Comparison of ENCODE assay signal across 8 mouse cellular contexts in the genomic region with DNA sequence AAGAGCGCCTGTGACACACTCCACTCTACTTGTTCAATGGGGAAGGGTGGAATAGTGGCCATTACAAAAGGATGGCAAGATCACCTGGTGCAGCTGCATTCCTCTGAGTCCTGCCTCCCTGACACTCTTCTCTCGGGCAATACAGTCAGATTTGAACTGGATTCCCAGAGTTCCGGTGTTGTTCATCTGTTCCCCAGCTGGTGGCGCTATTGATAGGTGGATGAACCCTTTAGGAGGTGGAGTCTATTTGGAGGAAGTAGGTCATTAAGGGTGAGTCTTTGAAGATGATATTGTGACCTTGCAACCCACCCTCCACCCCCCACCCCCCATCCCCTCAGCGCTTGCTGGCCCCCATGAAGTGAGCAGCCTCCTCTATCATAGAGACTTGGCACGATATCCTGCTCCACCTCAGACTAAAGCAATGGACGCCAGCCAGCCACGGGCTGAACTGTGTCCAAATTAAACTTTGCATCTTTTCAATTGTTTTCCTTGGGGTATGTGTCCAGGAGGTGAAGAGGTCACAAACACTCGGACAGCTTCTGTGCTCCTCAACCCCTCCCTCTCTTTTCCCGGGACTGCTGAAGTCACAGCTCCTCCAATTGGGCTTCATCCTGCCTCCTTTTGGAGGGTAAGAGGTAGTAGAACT.
A peak's percentile ranks its signal among the peaks of the same experiment; 100 is the strongest.
DNase-seq lines count a peak whose midpoint lies in the region; ATAC-seq lines count a peak whose summit lies in the region.

No protein-coding gene starts in this region.

- H3K4me3 ChIP-seq in liver, embryonic 11.5 days (ENCODE audit: low read depth, low read length) = no peak overlapping the region

- no peaks in the 10 kb centered on the region for H3K4me1 ChIP-seq in liver, embryonic 11.5 days (replicated peaks; ENCODE audit: control insufficient read depth, insufficient read depth, low read length)

- no peak overlapping the region for H3K4me2 ChIP-seq in liver, embryonic 11.5 days

- H3K9ac ChIP-seq in liver, embryonic 11.5 days (ENCODE audit: low read depth, low read length) = no peak overlapping the region

- peaks cover 3% of the 10 kb centered on the region; the same call in 1 of the 2 replicates for H3K9me3 ChIP-seq in liver, embryonic 11.5 days (ENCODE audit: control insufficient read depth, low read length)

- no peak for ATAC-seq in liver, embryonic 11.5 days (replicated peaks; ENCODE audit: low FRiP score)
- no peak for ATAC-seq in activated CD4-positive, CD25-positive, alpha-beta regulatory T cell, adult 4 months

- 65% methylated on average over 10 of the region's 10 CpGs for whole genome bisulfite sequencing in liver, embryonic 11.5 days

- DNase-seq in liver (peak; percentile 25), ES-CJ7 (ENCODE audit: low read depth, low spot score) (peak; percentile 63), adipocyte (ENCODE audit: low spot score) (peak; percentile 44)
- no peak for DNase-seq in liver, embryonic 11.5 days (ENCODE audit: low spot score)
- peak; percentile 69 for DNase-seq in embryo, embryonic 10.5 days (ENCODE audit: low spot score)
- DNase-seq in lung, adult 18-20 months = peak; percentile 70 to 75
- peak; percentile 50 for DNase-seq in thymus, postnatal 25 days

- no peaks in the 10 kb centered on the region for H3K36me3 ChIP-seq in liver, embryonic 11.5 days (ENCODE audit: control insufficient read depth, insufficient read depth, low read length)

- H3K27me3 ChIP-seq in liver, embryonic 11.5 days (replicated peaks; ENCODE audit: control insufficient read depth, insufficient read depth, low read length) = no peaks in the 10 kb centered on the region

- H3K27ac ChIP-seq in liver, embryonic 11.5 days (ENCODE audit: low read depth, low read length) = no peak overlapping the region
